Mouse (Mus musculus): Measurements from ENCODE around the gene Clpsl2. TPM values are rescaled to one million over a fixed set of nuclear protein-coding genes. Genes with fewer than 3 reads are reported as not detected.
A peak's percentile ranks its signal among the peaks of the same experiment; 100 is the strongest.

Clpsl2 gene
- polyA plus RNA-seq, 1 experiment from 2014 or later, result not detected

GRCm38 (mm10) chr17:28511616-28512541 lies 37.3 kb upstream of the Clpsl2 start:
- Histone ChIP-seq H3K27ac (ENCODE audit: low read depth, low read length) (no peak overlapping the region; the same call in 1 of the 2 replicates), H3K4me1 (replicated peaks; ENCODE audit: control insufficient read depth, insufficient read depth, low read length) (peaks cover 31% of the 10 kb centered on the region), H3K4me2 (no peak overlapping the region), H3K4me3 (ENCODE audit: low read depth, low read length) (no peak overlapping the region), H3K27me3 (replicated peaks; ENCODE audit: control insufficient read depth, insufficient read depth, low read length) (peaks cover 11% of the 10 kb centered on the region), H3K9ac (ENCODE audit: low read depth, low read length) (no peak overlapping the region), H3K9me3 (ENCODE audit: control insufficient read depth, low read length) (no peaks in the 10 kb centered on the region), H3K36me3 (ENCODE audit: control insufficient read depth, insufficient read depth, low read length) (no peaks in the 10 kb centered on the region)
- ATAC-seq (replicated peaks; ENCODE audit: low FRiP score) (no peak), DNase-seq (ENCODE audit: low spot score) (no peak)
- WGBS, result 26% methylated on average over 9 of the region's 9 CpGs

GRCm38 (mm10) chr17:28512696-28513095 lies 36.5 kb upstream of the Clpsl2 start:
- Histone ChIP-seq H3K9ac (ENCODE audit: low read depth, low read length) (no peak overlapping the region), H3K4me3 (ENCODE audit: low read depth, low read length) (no peak overlapping the region), H3K36me3 (ENCODE audit: control insufficient read depth, insufficient read depth, low read length) (no peaks in the 10 kb centered on the region), H3K4me2 (no peak overlapping the region), H3K27ac (ENCODE audit: low read depth, low read length) (peak overlapping the region; percentile 30), H3K4me1 (replicated peaks; ENCODE audit: control insufficient read depth, insufficient read depth, low read length) (peaks cover 28% of the 10 kb centered on the region), H3K9me3 (ENCODE audit: control insufficient read depth, low read length) (no peaks in the 10 kb centered on the region), H3K27me3 (replicated peaks; ENCODE audit: control insufficient read depth, insufficient read depth, low read length) (peaks cover 18% of the 10 kb centered on the region)
- 49% methylated on average over 6 of the region's 6 CpGs for WGBS
- ATAC-seq (replicated peaks; ENCODE audit: low FRiP score), result no peak
- no peak for DNase-seq (ENCODE audit: low spot score)

GRCm38 (mm10) chr17:28513337-28513736 lies 35.9 kb upstream of the Clpsl2 start:
- H3K27ac ChIP-seq (ENCODE audit: low read depth, low read length), result no peak overlapping the region
- WGBS, result 67% methylated on average over 1 of the region's 1 CpGs
- H3K27me3 ChIP-seq (replicated peaks; ENCODE audit: control insufficient read depth, insufficient read depth, low read length), result peaks cover 24% of the 10 kb centered on the region
- no peak overlapping the region for H3K4me2 ChIP-seq
- DNase-seq (ENCODE audit: low spot score) (no peak), ATAC-seq (replicated peaks; ENCODE audit: low FRiP score) (no peak)
- no peak overlapping the region for H3K9ac ChIP-seq (ENCODE audit: low read depth, low read length)
- H3K4me1 ChIP-seq (replicated peaks; ENCODE audit: control insufficient read depth, insufficient read depth, low read length), result peaks cover 35% of the 10 kb centered on the region
- H3K36me3 ChIP-seq (ENCODE audit: control insufficient read depth, insufficient read depth, low read length), result no peaks in the 10 kb centered on the region
- H3K9me3 ChIP-seq (ENCODE audit: control insufficient read depth, low read length), result no peaks in the 10 kb centered on the region
- H3K4me3 ChIP-seq (ENCODE audit: low read depth, low read length), result no peak overlapping the region

GRCm38 (mm10) chr17:28513844-28514243 lies 35.4 kb upstream of the Clpsl2 start:
- no peak overlapping the region for H3K4me3 ChIP-seq (ENCODE audit: low read depth, low read length)
- no peak overlapping the region for H3K9ac ChIP-seq (ENCODE audit: low read depth, low read length)
- H3K4me2 ChIP-seq, result no peak overlapping the region
- DNase-seq (ENCODE audit: low spot score) (no peak), ATAC-seq (replicated peaks; ENCODE audit: low FRiP score) (no peak)
- H3K4me1 ChIP-seq (replicated peaks; ENCODE audit: control insufficient read depth, insufficient read depth, low read length), result peaks cover 39% of the 10 kb centered on the region
- no peaks in the 10 kb centered on the region for H3K9me3 ChIP-seq (ENCODE audit: control insufficient read depth, low read length)
- WGBS, result 28% methylated on average over 7 of the region's 7 CpGs
- H3K27me3 ChIP-seq (replicated peaks; ENCODE audit: control insufficient read depth, insufficient read depth, low read length), result peaks cover 27% of the 10 kb centered on the region
- H3K36me3 ChIP-seq (ENCODE audit: control insufficient read depth, insufficient read depth, low read length), result no peaks in the 10 kb centered on the region
- H3K27ac ChIP-seq (ENCODE audit: low read depth, low read length), result no peak overlapping the region

GRCm38 (mm10) chr17:28514555-28514954 lies 34.7 kb upstream of the Clpsl2 start:
- ATAC-seq (replicated peaks; ENCODE audit: low FRiP score) (no peak), DNase-seq (ENCODE audit: low spot score) (no peak)
- Histone ChIP-seq H3K4me2 (no peak overlapping the region), H3K36me3 (ENCODE audit: control insufficient read depth, insufficient read depth, low read length) (no peaks in the 10 kb centered on the region), H3K27ac (ENCODE audit: low read depth, low read length) (no peak overlapping the region), H3K27me3 (replicated peaks; ENCODE audit: control insufficient read depth, insufficient read depth, low read length) (peaks cover 27% of the 10 kb centered on the region), H3K4me3 (ENCODE audit: low read depth, low read length) (no peak overlapping the region), H3K9ac (ENCODE audit: low read depth, low read length) (no peak overlapping the region), H3K4me1 (replicated peaks; ENCODE audit: control insufficient read depth, insufficient read depth, low read length) (peaks cover 39% of the 10 kb centered on the region), H3K9me3 (ENCODE audit: control insufficient read depth, low read length) (no peaks in the 10 kb centered on the region)
- WGBS, result 60% methylated on average over 5 of the region's 5 CpGs

- peaks cover 30% of the 10 kb centered on the region for H3K27me3 ChIP-seq (replicated peaks; ENCODE audit: control insufficient read depth, insufficient read depth, low read length)
- no peak overlapping the region for H3K4me2 ChIP-seq
- 0 out of 2 replicates have a peak, but pooled peaks have one; percentile 16 for ATAC-seq (replicated peaks; ENCODE audit: low FRiP score)
- no peak overlapping the region for H3K9ac ChIP-seq (ENCODE audit: low read depth, low read length)
- H3K27ac ChIP-seq (ENCODE audit: low read depth, low read length), result no peak overlapping the region
- WGBS, result 49% methylated on average over 10 of the region's 10 CpGs
- peaks cover 35% of the 10 kb centered on the region for H3K4me1 ChIP-seq (replicated peaks; ENCODE audit: control insufficient read depth, insufficient read depth, low read length)
- H3K4me3 ChIP-seq (ENCODE audit: low read depth, low read length), result no peak overlapping the region
- no peaks in the 10 kb centered on the region for H3K9me3 ChIP-seq (ENCODE audit: control insufficient read depth, low read length)
- no peaks in the 10 kb centered on the region for H3K36me3 ChIP-seq (ENCODE audit: control insufficient read depth, insufficient read depth, low read length)
- DNase-seq (ENCODE audit: low spot score), result no peak
These were observed 33.5 kb upstream of the Clpsl2 start for GRCm38 (mm10) chr17:28515431-28516341.

- Histone ChIP-seq H3K27me3 (replicated peaks; ENCODE audit: control insufficient read depth, insufficient read depth, low read length) (peaks cover 33% of the 10 kb centered on the region), H3K4me3 (ENCODE audit: low read depth, low read length) (no peak overlapping the region), H3K4me1 (replicated peaks; ENCODE audit: control insufficient read depth, insufficient read depth, low read length) (peaks cover 30% of the 10 kb centered on the region), H3K9me3 (ENCODE audit: control insufficient read depth, low read length) (no peaks in the 10 kb centered on the region), H3K36me3 (ENCODE audit: control insufficient read depth, insufficient read depth, low read length) (no peaks in the 10 kb centered on the region), H3K4me2 (no peak overlapping the region), H3K27ac (ENCODE audit: low read depth, low read length) (no peak overlapping the region), H3K9ac (ENCODE audit: low read depth, low read length) (no peak overlapping the region)
- WGBS, result 47% methylated on average over 4 of the region's 4 CpGs
- DNase-seq (ENCODE audit: low spot score) (no peak), ATAC-seq (replicated peaks; ENCODE audit: low FRiP score) (no peak)
These were observed 32.3 kb upstream of the Clpsl2 start for GRCm38 (mm10) chr17:28516881-28517280.

- no peak within 1 kb of the TSS for H3K27ac ChIP-seq (ENCODE audit: low read depth, low read length)
These were observed 31.7 kb upstream of the Clpsl2 start, which contains the start of gene Fkbp5 for GRCm38 (mm10) chr17:28517441-28517955. Gene Fkbp5 (minus strand): TSS chr17:28517527.

More at GRCm38 (mm10) chr17:28517441-28517955, 31.7 kb upstream of the Clpsl2 start, which contains the start of gene Fkbp5:
- H3K4me3 ChIP-seq (ENCODE audit: low read depth, low read length), result peak within 1 kb of the TSS; percentile 43
- no peak for ATAC-seq (replicated peaks; ENCODE audit: low FRiP score)
- no peaks in the 10 kb centered on the region for H3K9me3 ChIP-seq (ENCODE audit: control insufficient read depth, low read length)
- no peaks in the 10 kb centered on the region for H3K36me3 ChIP-seq (ENCODE audit: control insufficient read depth, insufficient read depth, low read length)
- 11% methylated on average over 16 of the region's 16 CpGs for WGBS
- peaks cover 28% of the 10 kb centered on the region for H3K4me1 ChIP-seq (replicated peaks; ENCODE audit: control insufficient read depth, insufficient read depth, low read length)
- H3K27me3 ChIP-seq (replicated peaks; ENCODE audit: control insufficient read depth, insufficient read depth, low read length), result peaks cover 34% of the 10 kb centered on the region
- peak within 1 kb of the TSS; percentile 53 for H3K9ac ChIP-seq (ENCODE audit: low read depth, low read length)
- DNase-seq (ENCODE audit: low spot score), result no peak
- peak within 1 kb of the TSS; percentile 90 for H3K4me2 ChIP-seq

All from liver, embryonic 11.5 days (tissue).